Mouse (Mus musculus): ENCODE measurements around the gene Strip1. TPM values are rescaled to one million over a fixed set of nuclear protein-coding genes. Genes with fewer than 3 reads are reported as not detected.

Strip1 gene
- polyA plus RNA-seq, 1 experiment = 52.2 TPM

GRCm38 (mm10) chr3:107594662-107595263 is 36.7 kb downstream of the Strip1 start, which contains the start of gene Alx3:
Alx3 (plus strand) TSS chr3:107595031.
- DNase-seq (ENCODE audit: low read depth) = no peak

- no peak for DNase-seq (ENCODE audit: low read depth)
These were observed 37.9 kb downstream of the Strip1 start for GRCm38 (mm10) chr3:107593632-107594031.

- no peak for DNase-seq (ENCODE audit: low read depth)
These were observed 39.9 kb downstream of the Strip1 start for GRCm38 (mm10) chr3:107591612-107592011.

- DNase-seq (ENCODE audit: low read depth) = no peak
These were observed 45.0 kb downstream of the Strip1 start for GRCm38 (mm10) chr3:107586504-107586903.

- no peak for DNase-seq (ENCODE audit: low read depth)
These were observed 47.6 kb downstream of the Strip1 start for GRCm38 (mm10) chr3:107583893-107584292.

GRCm38 (mm10) chr3:107582875-107583767 is 48.4 kb downstream of the Strip1 start:
- no peak for DNase-seq (ENCODE audit: low read depth)

GRCm38 (mm10) chr3:107582130-107582874 is 49.2 kb downstream of the Strip1 start:
- no peak for DNase-seq (ENCODE audit: low read depth)

GRCm38 (mm10) chr3:107581103-107582010 is 50.1 kb downstream of the Strip1 start:
- no peak for DNase-seq (ENCODE audit: low read depth)

- no peak for DNase-seq (ENCODE audit: low read depth)
These were observed 52.0 kb downstream of the Strip1 start for GRCm38 (mm10) chr3:107579466-107579865.

GRCm38 (mm10) chr3:107577810-107578390 is 53.6 kb downstream of the Strip1 start:
- DNase-seq (ENCODE audit: low read depth) = no peak

GRCm38 (mm10) chr3:107576807-107577206 is 54.7 kb downstream of the Strip1 start:
- no peak for DNase-seq (ENCODE audit: low read depth)

- DNase-seq (ENCODE audit: low read depth) = no peak
These were observed 60.3 kb downstream of the Strip1 start for GRCm38 (mm10) chr3:107571205-107571604.

GRCm38 (mm10) chr3:107568721-107569120 is 62.8 kb downstream of the Strip1 start:
- DNase-seq (ENCODE audit: low read depth) = no peak

GRCm38 (mm10) chr3:107567766-107568165 is 63.7 kb downstream of the Strip1 start:
- DNase-seq (ENCODE audit: low read depth) = no peak

- no peak for DNase-seq (ENCODE audit: low read depth)
These were observed 66.2 kb downstream of the Strip1 start for GRCm38 (mm10) chr3:107565331-107565730.

- no peak for DNase-seq (ENCODE audit: low read depth)
These were observed 67.6 kb downstream of the Strip1 start for GRCm38 (mm10) chr3:107563880-107564279.

GRCm38 (mm10) chr3:107562591-107562990 is 68.9 kb downstream of the Strip1 start:
- DNase-seq (ENCODE audit: low read depth) = no peak
